Mouse (Mus musculus) embryonic fibroblast, embryonic 13.5 days (primary cell): ENCODE measurements around the gene Fhit.

Experiments used
- CTCF ChIP-seq: IDR thresholded peaks from 2 replicates; pipeline ENCODE4 v1.5.1; 2011; ENCODE audit warnings: mild to moderate bottlenecking, control low read depth, low read length, moderate library complexity, borderline replicate concordance; ENCODE audit not compliant: insufficient read depth
- POLR2A ChIP-seq: IDR thresholded peaks from 2 replicates; pipeline ENCODE4 v1.6.1; 2011; ENCODE audit warnings: low read depth, mild to moderate bottlenecking, control low read depth, low read length, moderate library complexity

DNA sequence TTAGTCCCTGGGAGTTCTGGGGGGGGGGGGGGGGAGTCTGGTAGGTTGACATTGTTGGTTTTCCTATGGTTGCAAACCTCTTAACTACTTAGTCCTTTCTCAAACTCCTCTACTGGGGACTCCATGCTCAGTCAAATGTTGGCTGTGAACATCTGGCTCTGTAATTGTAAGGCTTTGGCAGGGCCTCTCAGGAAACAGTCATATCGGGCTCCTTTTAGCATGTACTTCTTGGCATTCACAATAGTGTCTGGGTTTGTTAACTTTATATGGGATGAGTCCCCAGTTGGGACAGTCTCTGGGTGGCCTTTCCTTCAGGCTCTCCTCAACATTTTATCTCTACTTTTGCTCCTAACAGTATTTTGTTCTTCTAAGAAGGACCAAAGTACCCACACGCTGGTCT is 1065.6 kb downstream of the Fhit start:
- no peak for TF ChIP-seq POLR2A
- no peak for TF ChIP-seq CTCF
